Mouse (Mus musculus) heart, embryonic 12.5 days (tissue): Measurements from ENCODE around the gene Ttll9. TPM values are rescaled to one million over a fixed set of nuclear protein-coding genes. Genes with fewer than 3 reads are reported as not detected.

ENCODE experiments used
- ATAC-seq: fragments of 200-750 bp; cut with Nextera tagmentation; 2 replicates; pipeline ENCODE4 v1.8.0; 2017; ENCODE audit warnings: moderate TSS enrichment, moderate library complexity; ENCODE audit not compliant: insufficient number of reproducible peaks, low FRiP score
- H3K27ac ChIP-seq: fragments of 300-500 bp; sonication (generic); 2 replicates; pipeline ENCODE4 v1.5.1; 2016; ENCODE audit warnings: mild to moderate bottlenecking, moderate library complexity; ENCODE audit not compliant: poor library complexity, severe bottlenecking
- H3K27me3 ChIP-seq: fragments of 300-500 bp; sonication (generic); replicated peaks from 2 replicates; pipeline ENCODE4 v1.6.1; 2016; ENCODE audit warnings: mild to moderate bottlenecking, moderate library complexity
- H3K36me3 ChIP-seq: fragments of 300-500 bp; sonication (generic); 2 replicates; pipeline ENCODE4 v1.6.1; 2016; ENCODE audit warnings: mild to moderate bottlenecking, moderate library complexity
- H3K4me1 ChIP-seq: fragments of 300-500 bp; sonication (generic); replicated peaks from 2 replicates; pipeline ENCODE4 v1.6.1; 2016; ENCODE audit warnings: mild to moderate bottlenecking
- H3K4me2 ChIP-seq: fragments of 300-500 bp; sonication (generic); 2 replicates; pipeline ENCODE4 v1.6.1; 2016; ENCODE audit warnings: mild to moderate bottlenecking, moderate library complexity
- H3K4me3 ChIP-seq: fragments of 300-500 bp; sonication (generic); 2 replicates; pipeline ENCODE4 v1.5.1; 2016; ENCODE audit warnings: mild to moderate bottlenecking
- H3K9ac ChIP-seq: fragments of 300-500 bp; sonication (generic); 2 replicates; pipeline ENCODE4 v1.6.1; 2016; ENCODE audit warnings: mild to moderate bottlenecking, moderate library complexity
- H3K9me3 ChIP-seq: fragments of 300-500 bp; sonication (generic); replicated peaks from 2 replicates; pipeline ENCODE4 v1.6.1; 2016; ENCODE audit warnings: mild to moderate bottlenecking, moderate library complexity
- WGBS: fragments of 180-500 bp; shearing (Covaris S2); methylation state at CpG from one replicate; pipeline ENCODE4 v1.1.7; 2016; 5-methylcytosine and 5-hydroxymethylcytosine counted together
- polyA plus RNA-seq: library from polyadenylated mRNA; unstranded; fragments of >200 nt; fragmentation: Nextera tagmentation; extraction: Ambion mirVana; gene quantifications from 2 replicates; pipeline ENCODE4 v1.2.1, GENCODE M21; 2016

The Ttll9 gene
- polyA plus RNA-seq, 1 experiment from 2014 or later = 0.38 TPM

- WGBS = 55% methylated on average over 3 of the region's 3 CpGs
- no peaks in the 10 kb centered on the region for H3K9me3 ChIP-seq
- no peaks in the 10 kb centered on the region for H3K36me3 ChIP-seq
- H3K9ac ChIP-seq = no peak overlapping the region
- H3K27ac ChIP-seq = no peak overlapping the region
- H3K27me3 ChIP-seq = 0 out of 2 replicates have a peak, but pooled peaks cover 4% of the 10 kb centered on the region
- H3K4me1 ChIP-seq = no peaks in the 10 kb centered on the region
- no peak for ATAC-seq
- H3K4me3 ChIP-seq = no peak overlapping the region
- no peak overlapping the region for H3K4me2 ChIP-seq
Measured at GRCm38 (mm10) chr2:152976991-152977390, 14.7 kb downstream of the Ttll9 start.

DNA sequence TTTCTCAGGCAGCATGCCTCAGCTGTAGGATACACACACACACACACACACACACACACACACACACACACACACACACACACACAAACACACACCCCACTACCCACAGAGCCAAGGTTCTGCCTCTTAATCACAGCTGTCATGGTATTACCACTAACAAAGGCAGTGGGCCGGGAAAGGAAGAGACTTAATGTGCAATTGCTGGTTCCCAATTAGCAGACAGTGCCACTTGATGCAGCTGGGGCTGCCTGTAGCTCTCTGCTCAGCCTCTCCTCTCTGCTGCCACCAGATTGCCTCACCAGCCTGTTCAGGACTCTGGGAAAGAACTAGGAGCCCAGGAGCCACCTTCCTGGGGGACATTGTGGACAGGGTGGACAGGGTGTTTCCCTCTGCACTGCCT is 23.3 kb downstream of the Ttll9 start:
- H3K27ac ChIP-seq = no peak overlapping the region
- H3K4me3 ChIP-seq = no peak overlapping the region
- 58% methylated on average over 1 of the region's 1 CpGs for WGBS
- no peaks in the 10 kb centered on the region for H3K9me3 ChIP-seq
- no peaks in the 10 kb centered on the region for H3K36me3 ChIP-seq
- no peak overlapping the region for H3K4me2 ChIP-seq
- ATAC-seq = no peak
- no peaks in the 10 kb centered on the region for H3K4me1 ChIP-seq
- peaks cover 9% of the 10 kb centered on the region for H3K27me3 ChIP-seq
- H3K9ac ChIP-seq = no peak overlapping the region

- Histone ChIP-seq H3K27me3 (peaks cover 16% of the 10 kb centered on the region; the same call in 1 of the 2 replicates), H3K9ac (no peak overlapping the region), H3K9me3 (no peaks in the 10 kb centered on the region), H3K4me2 (no peak overlapping the region), H3K36me3 (no peaks in the 10 kb centered on the region), H3K4me3 (no peak overlapping the region), H3K27ac (no peak overlapping the region), H3K4me1 (no peaks in the 10 kb centered on the region)
- ATAC-seq = no peak
- 63% methylated on average over 9 of the region's 9 CpGs for WGBS
Measured at GRCm38 (mm10) chr2:152991529-152991928, 29.2 kb downstream of the Ttll9 start.

DNA sequence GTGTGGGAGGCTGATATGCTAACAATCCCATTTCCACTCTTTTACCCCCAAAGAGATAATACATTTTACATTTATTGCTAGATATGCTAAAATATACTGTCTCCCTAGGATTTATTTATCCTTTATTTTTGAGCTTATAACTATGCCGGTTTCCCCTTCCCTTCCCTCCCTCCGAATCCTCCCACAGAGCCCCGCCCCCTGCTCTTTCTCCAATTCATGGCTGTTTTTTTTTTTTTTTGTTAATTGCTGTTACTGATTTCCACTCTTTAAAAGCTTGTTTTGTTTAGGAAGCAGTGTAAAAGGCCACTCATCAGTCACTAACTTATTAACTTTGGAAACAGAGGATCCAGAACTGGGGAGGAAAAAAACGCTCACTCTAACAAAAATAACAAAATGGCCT is 34.8 kb downstream of the Ttll9 start:
- Histone ChIP-seq H3K9ac (no peak overlapping the region), H3K27ac (no peak overlapping the region), H3K9me3 (no peaks in the 10 kb centered on the region), H3K27me3 (0 out of 2 replicates have a peak, but pooled peaks cover 11% of the 10 kb centered on the region), H3K4me3 (no peak overlapping the region), H3K4me2 (no peak overlapping the region), H3K4me1 (no peaks in the 10 kb centered on the region), H3K36me3 (no peaks in the 10 kb centered on the region)
- 69% methylated on average over 4 of the region's 4 CpGs for WGBS
- no peak for ATAC-seq

DNA sequence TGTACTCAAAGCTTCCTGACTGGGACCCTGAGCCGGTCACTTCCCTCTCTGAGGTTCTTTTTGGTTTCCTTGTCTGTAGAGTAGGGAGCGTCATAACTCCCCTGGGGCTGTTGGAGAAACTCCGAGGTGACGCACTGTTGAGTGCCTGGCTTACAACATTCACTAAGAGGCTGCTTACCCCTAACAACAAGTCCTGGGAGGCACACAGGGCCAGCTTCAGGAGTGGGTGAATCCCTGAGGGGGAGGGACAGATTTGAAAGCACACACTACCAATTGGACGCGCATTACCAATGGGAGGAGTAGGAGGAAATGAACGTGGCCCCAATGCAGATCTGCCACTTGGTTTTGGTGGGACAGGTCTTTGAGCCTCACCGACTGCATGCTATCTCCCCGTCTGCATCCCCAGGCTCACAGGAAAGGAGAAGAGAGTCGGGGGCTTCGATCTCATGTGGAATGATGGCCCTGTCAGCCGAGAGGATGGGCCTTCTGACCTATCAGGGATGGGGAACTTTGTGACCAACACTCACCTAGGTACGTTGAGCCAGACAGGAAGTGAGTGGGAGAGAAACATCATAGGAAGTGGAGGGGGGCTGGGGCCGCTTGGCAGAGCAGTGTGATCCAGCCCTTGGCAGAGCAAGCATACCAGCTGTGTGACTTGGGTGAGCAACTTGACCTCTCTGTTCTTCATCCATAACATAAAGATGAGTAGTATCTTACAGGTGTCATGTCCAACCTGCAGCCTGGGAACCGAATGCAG is 40.4 kb downstream of the Ttll9 start:
- peaks cover 10% of the 10 kb centered on the region for H3K36me3 ChIP-seq
- no peak for ATAC-seq

DNA sequence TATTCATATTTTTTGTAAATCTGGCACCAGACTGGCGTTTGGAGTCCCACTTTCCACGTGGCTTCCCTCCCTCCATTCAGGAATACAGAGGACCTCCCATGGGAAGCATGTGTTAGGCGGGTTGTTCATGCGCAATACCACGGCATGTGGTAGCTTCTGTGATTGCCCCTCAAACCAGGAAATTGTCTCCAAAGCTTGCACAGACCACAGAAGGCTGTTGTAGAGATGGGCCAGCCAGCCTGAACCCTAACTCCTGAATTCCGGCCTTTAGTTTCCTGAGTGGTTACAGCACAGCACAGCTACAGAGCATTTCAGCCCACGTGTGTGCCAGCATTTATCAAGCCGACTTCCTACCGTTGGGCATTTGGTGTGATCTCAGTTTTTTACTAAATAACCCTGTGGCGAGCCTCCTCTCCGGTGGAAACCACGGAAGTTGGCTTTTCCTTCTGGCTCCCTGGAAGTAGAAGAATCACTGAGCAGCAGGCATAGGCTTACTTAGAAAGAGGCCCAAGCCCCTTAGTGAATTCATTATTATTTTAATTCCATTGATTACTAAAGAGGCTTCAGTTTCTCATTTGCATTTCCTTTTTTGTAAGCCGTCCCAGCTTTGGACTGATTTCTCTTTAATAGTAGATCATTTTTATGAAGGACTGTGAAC is 41.5 kb downstream of the Ttll9 start:
- H3K9ac ChIP-seq = no peak overlapping the region
- no peaks in the 10 kb centered on the region for H3K4me1 ChIP-seq
- ATAC-seq = no peak
- H3K36me3 ChIP-seq = peaks cover 22% of the 10 kb centered on the region
- no peaks in the 10 kb centered on the region for H3K9me3 ChIP-seq
- H3K27ac ChIP-seq = no peak overlapping the region
- H3K4me3 ChIP-seq = no peak overlapping the region
- no peaks in the 10 kb centered on the region for H3K27me3 ChIP-seq
- 62% methylated on average over 13 of the region's 13 CpGs for WGBS
- H3K4me2 ChIP-seq = no peak overlapping the region

More for the DNA sequence above, 40.4 kb downstream of the Ttll9 start:
- Histone ChIP-seq H3K4me2 (no peak overlapping the region), H3K9me3 (no peaks in the 10 kb centered on the region), H3K4me1 (no peaks in the 10 kb centered on the region), H3K4me3 (no peak overlapping the region), H3K27me3 (0 out of 2 replicates have a peak, but pooled peaks cover 5% of the 10 kb centered on the region), H3K9ac (no peak overlapping the region), H3K27ac (no peak overlapping the region)
- 71% methylated on average over 15 of the region's 15 CpGs for WGBS

GRCm38 (mm10) chr2:153005981-153006380 is 43.7 kb downstream of the Ttll9 start:
- no peak overlapping the region for H3K27ac ChIP-seq
- H3K4me1 ChIP-seq = no peaks in the 10 kb centered on the region
- H3K9ac ChIP-seq = no peak overlapping the region
- H3K4me3 ChIP-seq = no peak overlapping the region
- H3K4me2 ChIP-seq = no peak overlapping the region
- ATAC-seq = no peak
- H3K27me3 ChIP-seq = no peaks in the 10 kb centered on the region
- no peaks in the 10 kb centered on the region for H3K9me3 ChIP-seq
- H3K36me3 ChIP-seq = peaks cover 43% of the 10 kb centered on the region
- WGBS = 81% methylated on average over 3 of the region's 3 CpGs

- H3K4me2 ChIP-seq = no peak overlapping the region
- whole genome bisulfite sequencing = 81% methylated on average over 12 of the region's 12 CpGs
- no peak overlapping the region for H3K9ac ChIP-seq
- no peak overlapping the region for H3K27ac ChIP-seq
- H3K4me1 ChIP-seq = peaks cover 6% of the 10 kb centered on the region
- H3K27me3 ChIP-seq = no peaks in the 10 kb centered on the region
- no peak overlapping the region for H3K4me3 ChIP-seq
- ATAC-seq = no peak
- H3K36me3 ChIP-seq = peaks cover 70% of the 10 kb centered on the region
- H3K9me3 ChIP-seq = no peaks in the 10 kb centered on the region
Measured at GRCm38 (mm10) chr2:153009192-153009973, 47.1 kb downstream of the Ttll9 start.

GRCm38 (mm10) chr2:153013724-153014515 is 51.6 kb downstream of the Ttll9 start:
- Histone ChIP-seq H3K9me3 (no peaks in the 10 kb centered on the region), H3K27ac (no peak overlapping the region), H3K4me1 (peaks cover 10% of the 10 kb centered on the region), H3K27me3 (peaks cover 23% of the 10 kb centered on the region), H3K9ac (peak overlapping the region; percentile 88), H3K4me2 (peak overlapping the region; percentile 90), H3K4me3 (peak overlapping the region; percentile 80), H3K36me3 (peaks cover 47% of the 10 kb centered on the region)
- no peak for ATAC-seq
- WGBS = 90% methylated on average over 11 of the region's 11 CpGs

GRCm38 (mm10) chr2:153014758-153015593 is 52.7 kb downstream of the Ttll9 start, which contains the start of gene Pdrg1:
Gene Pdrg1, minus strand, starts transcription at chr2:153015427.
- Histone ChIP-seq H3K36me3 (peaks cover 36% of the 10 kb centered on the region), H3K4me1 (peaks cover 10% of the 10 kb centered on the region), H3K9me3 (no peaks in the 10 kb centered on the region), H3K4me2 (peak within 1 kb of the TSS; percentile 90), H3K4me3 (peak within 1 kb of the TSS; percentile 80), H3K27ac (no peak within 1 kb of the TSS), H3K27me3 (peaks cover 31% of the 10 kb centered on the region), H3K9ac (peak within 1 kb of the TSS; percentile 88)
- WGBS = 2% methylated on average over 54 of the region's 54 CpGs
- ATAC-seq = peak; percentile 94
